Mouse (Mus musculus): ENCODE measurements around the gene Gm5483.

DNA sequence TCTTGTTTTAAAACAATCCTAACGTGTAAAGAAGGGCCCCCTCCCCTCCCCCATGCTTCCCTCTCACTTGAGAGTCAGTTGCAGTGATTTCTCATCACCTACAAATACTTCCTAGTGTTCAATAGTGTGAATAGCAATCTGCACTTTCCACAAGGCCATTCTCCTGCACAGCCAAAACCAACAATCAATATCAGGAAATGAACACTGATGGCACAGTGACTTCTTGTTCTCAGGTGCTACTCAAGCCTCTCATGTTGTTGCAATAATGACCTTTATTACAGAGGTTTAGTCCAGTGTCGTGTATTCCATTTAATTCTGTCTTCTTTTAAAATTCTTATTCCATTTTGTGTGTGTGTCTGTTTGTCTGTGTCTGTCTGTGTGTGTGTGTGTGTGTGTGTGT, 45.8 kb upstream of the Gm5483 start:
- TF ChIP-seq POLR2A (IDR thresholded peaks at IDR 0.05; ENCODE audit: borderline replicate concordance, extremely low read depth, insufficient read depth, insufficient read length, poor library complexity, severe bottlenecking) = no peak
- TF ChIP-seq CTCF (IDR thresholded peaks at IDR 0.05; ENCODE audit: borderline replicate concordance, extremely low read depth, insufficient read depth, insufficient read length) = no peak
